Mouse (Mus musculus): ENCODE measurements around the gene Oaz2.
A peak's percentile ranks its signal among the peaks of the same experiment; 100 is the strongest.
"Not testable (repeated sequence)": the region's sequence is repeated elsewhere in the genome, so short reads cannot be mapped to it uniquely, and the experiment has no call there.

Gene Oaz2

DNA sequence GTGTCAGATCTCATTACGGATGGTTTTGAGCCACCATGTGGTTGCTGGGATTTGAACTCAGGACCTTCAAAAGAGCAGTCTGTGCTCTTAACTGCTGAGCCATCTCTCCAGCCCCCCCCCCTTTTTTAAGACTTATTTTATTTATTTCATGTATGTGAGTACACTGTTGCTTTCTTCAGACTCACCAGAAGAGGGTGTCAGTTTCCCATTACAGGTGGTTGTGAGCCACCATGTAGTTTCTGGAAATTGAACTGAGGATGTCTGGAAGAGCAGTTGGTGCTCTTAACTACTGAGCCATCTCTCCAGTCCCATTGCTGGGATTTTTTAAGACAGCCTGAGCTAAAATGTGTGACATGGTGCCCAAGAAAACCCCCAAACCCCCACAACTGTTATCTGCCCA is 15.8 kb upstream of the Oaz2 start:
- not testable (repeated sequence) for DNase-seq (ENCODE audit: low spot score)

DNA sequence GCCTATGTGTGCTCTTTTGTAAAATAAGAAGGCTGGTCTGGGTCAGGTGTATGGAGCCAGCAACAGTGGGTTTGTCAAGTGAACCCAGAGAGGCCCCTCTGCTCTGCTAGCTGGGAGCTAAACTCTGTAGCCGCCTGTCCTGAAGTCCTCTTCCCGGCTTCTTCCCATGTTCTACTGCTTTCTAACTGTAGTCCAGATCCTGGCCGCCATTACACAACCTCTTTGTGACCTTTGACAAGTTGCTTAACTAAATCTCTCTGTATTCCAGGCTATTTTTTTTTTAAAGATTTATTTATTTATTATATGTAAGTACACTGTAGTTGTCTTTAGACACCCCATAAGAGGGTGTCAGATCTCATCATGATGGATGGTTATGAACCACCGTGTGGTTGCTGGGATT is 14.1 kb upstream of the Oaz2 start:
- no peak for DNase-seq (ENCODE audit: low spot score)

DNA sequence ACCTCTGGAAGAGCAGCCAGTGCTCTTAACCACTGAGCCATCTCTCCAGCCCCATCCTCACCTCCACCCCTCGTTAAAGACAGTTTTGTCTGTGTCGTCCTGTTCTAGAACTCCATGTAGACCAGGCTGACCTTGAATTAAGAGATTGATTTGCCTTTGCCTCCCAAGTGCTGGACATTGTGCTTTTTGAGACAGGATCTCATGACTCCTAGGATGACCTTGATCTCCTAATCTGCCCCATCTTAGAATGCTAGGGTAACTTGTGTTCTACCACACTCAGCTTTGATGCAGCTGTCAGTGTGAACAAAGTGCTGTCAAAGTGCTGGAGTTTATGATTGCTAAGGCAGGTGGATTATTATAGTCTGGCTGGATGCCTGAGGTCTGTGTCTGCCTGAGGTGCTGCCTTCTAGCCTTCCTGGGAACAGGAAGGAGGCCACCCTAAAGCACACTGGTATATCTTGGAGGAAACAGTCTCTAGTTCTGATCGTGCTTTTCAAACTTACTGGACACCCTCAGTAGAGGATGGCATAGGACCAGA is 13.0 kb upstream of the Oaz2 start:
- no peak for DNase-seq (ENCODE audit: low spot score)

DNA sequence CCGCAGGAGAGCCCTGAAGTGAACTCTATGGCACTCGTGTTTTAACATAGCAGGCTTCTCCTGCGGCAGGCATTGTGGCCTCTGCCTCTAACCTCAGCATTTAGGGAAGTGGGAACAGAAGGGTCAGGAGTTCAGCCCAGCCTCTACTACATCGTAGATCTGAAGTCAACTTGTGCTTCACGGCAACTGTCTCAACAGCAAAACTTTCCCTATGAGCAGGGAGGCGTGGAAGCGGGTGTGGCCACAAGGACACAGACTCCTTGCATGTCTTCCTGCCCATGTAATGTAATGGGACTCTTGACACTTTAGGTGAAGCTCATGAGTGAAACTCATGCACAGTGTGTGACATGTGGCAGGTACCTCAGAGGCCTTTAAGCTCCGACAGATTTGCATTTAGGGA is 12.3 kb upstream of the Oaz2 start:
- DNase-seq (ENCODE audit: low spot score) = no peak

DNA sequence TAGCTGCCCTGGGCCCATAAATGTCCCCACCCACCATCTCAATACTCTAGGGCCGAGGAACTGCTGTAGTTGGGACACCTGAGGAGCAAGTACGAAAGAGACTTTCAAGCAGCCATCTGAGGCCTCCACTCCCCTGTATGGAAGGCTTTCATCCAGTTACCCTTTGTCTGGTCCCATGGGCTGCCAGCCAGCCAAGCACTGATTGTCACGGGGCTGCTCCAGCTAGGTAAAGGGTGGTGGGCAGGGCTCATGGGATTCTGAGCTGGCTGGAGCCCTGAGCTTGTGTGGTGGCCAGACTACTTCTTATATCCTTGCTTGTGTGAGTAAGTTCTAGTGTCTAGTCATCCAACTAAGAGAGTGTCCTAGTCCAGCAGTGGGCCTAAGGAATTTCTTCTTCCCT is 10.6 kb upstream of the Oaz2 start:
- no peak for DNase-seq (ENCODE audit: low spot score)

DNA sequence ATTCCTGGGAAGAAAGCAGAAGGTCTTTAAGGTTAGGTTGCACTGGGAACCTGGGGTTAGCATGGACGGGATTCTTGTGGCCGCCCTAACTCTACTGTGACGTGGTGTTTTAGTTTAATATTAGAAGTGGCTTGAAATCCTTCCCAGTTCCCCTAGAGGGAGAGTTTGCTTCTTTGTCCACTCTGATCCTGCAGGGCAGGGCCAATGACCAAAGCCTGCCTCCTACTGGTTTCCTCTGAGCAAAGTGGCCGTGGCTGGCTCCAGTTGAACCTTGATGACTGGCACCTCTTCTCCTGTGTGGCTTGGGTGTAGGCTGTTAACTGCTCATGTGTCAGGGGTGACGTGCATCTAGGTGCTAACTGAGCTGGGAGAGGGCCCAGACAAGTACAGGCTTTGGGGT is 6.8 kb upstream of the Oaz2 start:
- no peak for DNase-seq (ENCODE audit: low spot score)

DNA sequence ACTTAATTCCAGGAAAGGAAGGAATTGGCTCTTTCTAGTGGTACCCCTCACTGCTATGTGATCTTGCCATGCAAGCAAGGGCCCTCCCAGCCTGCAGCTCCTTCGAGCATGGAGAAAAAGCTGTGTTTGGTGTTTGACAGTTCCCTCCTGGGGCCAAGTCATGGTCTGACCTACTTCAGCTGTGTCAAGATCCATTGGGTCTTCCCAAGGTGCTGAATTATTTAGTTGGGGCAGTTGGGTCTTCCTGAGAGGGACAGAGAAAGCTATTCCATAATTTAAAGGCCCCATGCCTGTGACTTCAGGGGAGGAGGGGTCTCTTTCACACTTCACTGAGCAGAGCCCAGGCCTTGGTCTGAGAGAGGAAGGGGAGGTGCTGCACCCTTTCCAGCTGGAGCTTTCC is 6.3 kb upstream of the Oaz2 start:
- no peak for DNase-seq (ENCODE audit: low spot score)

DNA sequence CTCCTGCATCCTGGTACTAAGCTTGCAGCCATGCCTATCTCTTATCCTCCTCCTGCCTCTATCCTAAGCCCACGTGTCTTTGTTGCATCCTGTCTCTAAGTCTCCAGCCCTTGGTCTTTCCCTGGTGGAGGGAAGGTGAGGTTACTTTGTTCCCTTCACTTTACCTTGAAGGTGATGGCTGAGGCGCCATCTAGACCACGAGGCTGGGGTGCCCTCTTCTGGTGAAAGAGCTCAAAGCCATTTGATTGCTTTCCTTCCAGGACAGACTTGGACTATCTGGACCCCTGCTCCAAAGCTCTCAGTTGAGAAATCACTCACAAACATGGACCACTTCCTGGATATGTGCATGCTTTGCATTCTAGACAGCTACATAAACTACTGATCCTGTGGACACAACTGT is 3.6 kb upstream of the Oaz2 start:
- peak; percentile 64 for DNase-seq (ENCODE audit: low spot score)

DNA sequence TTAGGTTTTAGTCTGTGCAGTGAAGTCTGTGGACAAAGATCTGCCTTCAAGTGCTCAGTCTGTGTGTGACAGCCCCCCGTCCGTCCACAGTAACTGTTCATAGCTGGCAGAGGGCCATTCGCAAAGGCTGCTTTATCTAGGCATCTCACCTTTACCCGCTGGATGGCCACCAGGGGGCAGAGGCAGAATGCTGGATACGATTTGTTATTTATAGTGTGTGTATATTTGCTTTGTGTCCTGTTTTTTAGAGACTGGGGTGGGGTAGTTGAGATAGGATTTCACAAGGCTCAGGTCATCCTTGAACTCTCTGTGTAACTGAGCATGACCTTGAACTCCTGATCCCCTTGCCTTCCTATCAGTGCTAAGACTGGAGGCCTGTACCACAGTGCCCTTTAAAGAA is 1.8 kb upstream of the Oaz2 start:
- peak; percentile 58 for DNase-seq (ENCODE audit: low spot score)

DNA sequence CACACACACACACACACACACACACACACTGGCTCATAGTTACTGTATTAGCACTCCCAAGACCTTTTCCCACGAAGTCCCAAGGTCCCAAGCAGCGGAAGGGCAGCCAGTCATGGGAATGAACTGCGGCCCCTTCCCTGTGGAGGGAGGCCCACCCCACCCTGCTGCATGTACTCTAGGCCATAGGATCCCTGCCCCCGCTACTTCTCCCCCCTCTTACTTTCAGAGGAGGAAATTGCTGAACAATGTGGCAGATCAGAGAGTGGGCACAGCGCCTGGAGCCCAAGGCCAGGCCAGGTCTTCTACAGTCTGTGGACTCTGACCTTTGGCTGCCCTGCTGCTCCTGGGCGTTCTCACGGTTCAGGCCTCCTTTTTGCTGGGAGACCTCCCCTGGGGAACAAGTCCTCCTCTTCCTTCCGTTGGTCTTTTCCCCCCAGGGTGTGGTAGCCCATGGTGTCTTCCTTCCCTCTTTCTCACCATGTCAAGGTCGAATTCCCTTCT is 3.7 kb downstream of the Oaz2 start:
- peak; percentile 53 for DNase-seq (ENCODE audit: low spot score)

DNA sequence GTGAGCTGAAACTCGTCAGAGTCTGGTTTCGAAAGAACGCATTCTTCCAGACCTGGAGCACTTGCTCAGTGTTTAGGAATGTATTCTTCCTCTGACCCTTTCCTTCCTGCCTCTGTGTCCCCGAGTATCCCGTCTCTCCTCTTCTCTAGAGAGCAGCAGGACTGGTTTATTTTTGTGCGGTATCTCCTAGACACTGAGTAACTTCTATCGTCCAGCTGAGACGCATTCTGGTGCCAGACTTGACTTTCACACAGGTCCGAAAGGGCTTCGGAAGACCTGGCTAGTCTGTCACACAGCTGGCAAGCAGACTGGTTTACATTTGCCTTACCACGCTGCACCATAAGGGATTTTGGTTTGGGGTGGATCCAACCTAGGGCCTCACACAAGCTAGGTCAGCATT is 5.2 kb downstream of the Oaz2 start:
- DNase-seq (ENCODE audit: low spot score) = no peak

DNA sequence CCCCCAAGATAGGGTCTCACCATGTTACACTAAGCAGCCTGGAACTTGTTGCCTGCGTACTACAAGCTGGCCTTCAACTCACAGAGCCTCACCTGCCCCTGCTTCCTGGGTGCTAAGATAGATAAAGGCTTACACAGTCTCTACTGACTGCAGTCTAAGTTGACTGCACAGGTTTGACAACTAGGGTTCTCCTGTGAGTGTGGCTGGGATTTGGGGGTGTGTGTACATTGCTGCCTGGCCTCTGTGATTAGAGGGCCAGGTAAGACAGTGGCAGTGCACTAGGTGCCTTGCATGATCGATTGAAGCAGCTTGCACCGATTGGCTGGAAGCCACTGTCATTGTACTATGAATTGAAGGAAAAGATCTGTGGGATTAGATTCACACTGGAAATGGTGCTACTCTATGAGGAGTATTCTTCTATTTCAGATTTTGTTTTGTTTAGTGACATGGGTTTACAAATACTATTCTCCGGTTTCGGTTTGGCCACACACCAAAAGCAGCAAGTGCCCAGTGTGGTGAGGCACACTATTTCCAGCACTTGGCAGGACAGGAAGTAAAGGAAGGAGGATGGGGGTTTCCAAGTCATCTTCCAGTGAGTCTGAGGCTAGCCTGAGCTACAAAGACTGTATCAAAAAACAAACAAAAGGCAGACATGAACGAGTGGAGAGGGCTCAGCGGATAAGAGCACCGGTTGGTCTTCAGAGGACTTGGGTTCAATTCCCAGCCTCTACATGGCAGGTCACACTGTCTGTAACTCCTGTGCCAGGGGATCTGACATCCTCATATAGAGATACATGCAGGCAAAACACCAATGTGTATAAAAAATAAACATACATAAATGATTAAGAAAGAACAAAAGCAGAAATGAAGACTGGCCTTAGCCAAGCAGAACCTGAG is 7.9 kb downstream of the Oaz2 start:
- DNase-seq (ENCODE audit: low spot score) = no peak

DNA sequence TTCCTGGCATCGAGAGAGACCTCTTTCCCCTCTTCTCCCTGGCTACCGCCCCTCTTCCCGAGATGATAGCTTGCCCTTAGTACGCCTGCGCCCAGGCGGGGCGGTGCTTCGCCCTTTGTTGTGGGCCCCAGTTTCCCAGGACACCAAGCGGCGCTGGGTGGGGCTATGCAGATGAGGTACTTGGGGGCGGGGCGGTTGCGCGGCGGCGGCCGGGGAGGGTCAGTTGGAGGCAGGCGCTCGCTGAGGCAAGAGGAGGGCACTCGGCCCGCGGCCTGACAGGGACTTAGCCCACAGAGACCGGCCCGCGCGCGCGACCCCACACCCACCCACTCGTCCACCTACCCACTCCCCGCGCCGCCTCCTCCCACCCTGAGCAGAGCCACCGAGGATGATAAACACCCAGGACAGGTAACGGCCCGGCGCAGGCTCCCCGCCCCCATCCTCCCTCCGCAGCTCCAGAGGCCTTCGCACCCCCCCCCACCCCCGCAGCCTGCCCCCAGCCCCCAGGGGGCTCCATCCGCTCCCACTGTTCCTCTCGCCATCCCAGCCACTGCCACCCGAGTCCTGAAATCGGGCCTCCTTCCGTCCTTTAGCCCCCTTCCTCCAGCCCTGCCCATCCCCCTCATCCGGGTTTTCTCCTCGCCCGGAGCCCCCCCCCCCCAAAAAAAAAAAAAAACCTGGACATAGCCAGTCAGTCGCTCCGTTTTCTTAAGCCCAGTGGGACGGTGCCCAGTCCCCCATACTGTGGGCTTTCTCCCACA is 8.7 kb downstream of the Oaz2 start:
- DNase-seq (ENCODE audit: low spot score) = peak; percentile 98

DNA sequence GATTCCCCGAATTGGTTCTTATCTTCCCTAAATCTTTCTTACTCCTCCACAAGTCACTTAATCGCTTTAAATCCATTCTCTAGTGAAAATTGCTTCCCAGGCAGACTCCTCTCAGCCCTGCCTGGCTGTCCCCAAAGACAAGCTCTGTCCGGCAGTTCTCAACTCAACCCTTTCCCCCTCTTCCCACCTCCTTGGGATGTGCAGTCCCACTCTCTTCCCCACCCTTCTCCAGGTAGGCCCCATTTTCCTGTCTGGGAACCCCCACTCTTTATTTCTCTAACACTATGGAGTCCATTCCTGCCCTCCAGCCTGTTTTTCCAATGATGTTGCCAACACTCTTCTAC is 9.3 kb downstream of the Oaz2 start:
- DNase-seq (ENCODE audit: low spot score) = no peak

DNA sequence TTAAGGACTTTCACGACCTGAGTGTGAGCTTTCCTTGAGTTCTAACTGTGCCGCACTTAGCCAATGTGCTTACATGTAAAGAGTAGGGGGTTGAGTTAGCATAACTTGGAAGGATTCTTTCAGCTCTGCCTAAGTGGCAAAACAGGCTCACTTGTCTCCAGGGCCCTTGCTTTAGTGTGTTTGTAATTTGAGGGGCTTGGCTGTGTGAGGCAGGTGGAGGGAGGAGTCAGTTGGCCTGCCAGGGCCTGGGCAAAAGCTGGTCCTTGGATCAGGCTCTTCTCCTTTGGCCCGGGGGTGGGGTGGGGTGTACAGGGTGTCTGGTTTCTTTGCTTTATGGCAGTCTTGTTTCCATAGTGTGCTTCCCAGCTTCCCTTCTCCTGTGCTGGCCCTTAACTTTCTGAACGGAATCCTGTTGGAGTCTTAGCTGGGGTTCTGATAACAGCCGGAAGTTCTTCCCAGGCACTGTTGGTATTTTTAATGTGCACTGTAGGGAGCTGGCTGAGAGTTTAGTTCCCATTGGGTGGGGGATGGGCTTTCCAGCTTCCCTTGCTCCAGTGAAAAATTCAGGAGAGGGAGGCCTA is 11.5 kb downstream of the Oaz2 start:
- DNase-seq (ENCODE audit: low spot score) = peak; percentile 27

DNA sequence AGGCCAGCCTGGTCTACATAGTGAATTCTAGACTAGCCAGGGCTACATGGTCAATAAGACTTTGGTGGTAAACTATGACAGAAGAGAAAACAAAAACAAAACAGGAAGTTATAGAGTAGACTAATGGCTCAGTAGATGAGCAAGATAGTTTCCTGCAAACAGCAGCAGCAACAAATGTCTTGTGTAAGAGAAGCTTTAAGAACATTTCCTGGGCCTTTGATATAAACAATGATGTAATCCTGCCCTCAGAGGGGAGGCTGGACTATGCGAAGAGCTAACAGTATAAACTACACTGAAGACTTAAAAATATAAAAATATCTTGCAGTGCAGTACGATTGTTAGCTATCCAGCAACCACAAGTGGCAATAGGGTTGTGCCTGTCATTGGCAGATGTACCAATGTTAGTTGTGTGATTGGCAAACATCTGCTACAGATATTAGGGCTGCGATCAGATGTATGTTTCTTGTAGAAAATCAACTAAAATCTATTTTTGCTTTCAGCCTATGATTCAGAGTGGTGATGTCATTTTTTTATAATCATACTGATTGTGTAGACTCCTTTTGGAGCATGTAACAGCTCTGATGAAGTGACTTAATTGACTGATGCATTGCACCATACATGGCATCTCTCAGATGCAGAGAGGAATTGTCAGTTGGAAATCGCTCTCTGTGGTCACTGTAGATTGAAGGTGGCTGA is 13.3 kb downstream of the Oaz2 start:
- DNase-seq (ENCODE audit: low spot score) = no peak

DNA sequence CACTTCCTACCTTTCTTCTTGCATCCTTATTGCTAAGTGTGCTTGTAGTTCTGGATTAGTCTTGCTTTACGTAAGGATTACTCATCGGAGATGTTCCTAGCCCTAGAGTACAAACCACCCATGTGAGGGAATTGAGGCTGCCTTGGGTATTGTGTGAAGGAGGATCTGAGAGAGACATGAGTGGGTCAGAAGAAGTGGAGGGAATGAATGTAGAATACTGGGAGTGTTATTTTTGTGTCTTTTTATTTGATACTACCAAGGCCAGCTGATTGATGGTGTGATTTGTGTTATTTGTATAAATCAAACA is 13.8 kb downstream of the Oaz2 start:
- no peak for DNase-seq (ENCODE audit: low spot score)

DNA sequence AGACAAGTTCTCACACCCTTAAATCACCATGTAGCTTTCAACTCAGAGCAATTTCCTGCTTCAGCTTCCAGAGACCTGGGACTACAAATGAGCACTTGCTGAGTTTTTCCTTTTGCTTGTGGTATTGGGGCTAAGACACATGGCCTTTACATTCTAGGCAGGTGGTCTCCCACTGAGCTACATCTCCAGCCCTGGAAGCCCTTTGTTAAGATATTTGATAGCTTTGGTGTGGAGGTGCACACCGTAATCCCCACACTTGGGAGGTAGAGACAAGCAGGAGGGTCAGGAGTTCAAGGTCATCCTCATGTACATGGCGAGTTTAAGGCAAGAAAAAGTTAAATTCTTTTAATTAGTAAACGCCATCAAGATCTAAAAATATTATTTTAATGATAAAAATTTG is 14.4 kb downstream of the Oaz2 start:
- DNase-seq (ENCODE audit: low spot score) = no peak

DNA sequence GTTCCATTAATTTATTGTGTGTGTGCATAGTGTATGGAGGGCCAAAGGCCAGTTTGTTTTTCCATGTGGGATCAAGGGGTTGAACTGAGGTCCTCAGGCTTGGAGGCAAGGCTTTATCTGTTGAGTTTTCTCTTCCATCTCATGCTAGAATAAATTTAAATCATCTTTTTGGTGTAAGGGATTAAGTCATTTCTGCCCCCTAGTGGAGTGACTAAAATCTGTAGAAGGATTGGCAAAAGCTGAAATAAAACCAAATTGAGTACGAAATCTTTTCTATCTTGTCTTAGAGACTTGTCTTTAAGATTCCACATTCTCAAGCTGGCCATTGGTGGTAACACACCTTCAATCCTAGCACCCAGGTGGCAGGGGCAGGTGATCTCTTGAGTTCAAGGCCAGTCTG is 15.2 kb downstream of the Oaz2 start:
- DNase-seq (ENCODE audit: low spot score) = no peak

DNA sequence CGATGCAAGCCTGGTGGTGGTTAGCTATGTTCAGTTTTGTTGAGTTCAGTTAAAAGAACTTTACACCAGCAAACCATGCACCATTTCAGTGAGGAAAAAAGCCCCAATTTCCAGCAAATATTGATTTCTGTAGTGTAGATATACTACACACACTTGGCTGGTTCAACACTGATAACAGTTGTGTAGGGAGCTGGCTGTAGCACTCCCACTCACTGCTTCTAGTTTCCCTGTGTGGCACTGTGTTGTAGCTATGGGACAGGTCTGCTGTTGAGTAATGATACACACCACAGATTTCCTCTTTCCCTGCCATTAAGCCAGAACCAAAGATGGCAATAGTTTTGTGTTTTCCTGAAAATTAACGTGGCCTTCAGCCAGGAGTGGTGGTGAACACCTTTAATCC is 16.9 kb downstream of the Oaz2 start:
- no peak for DNase-seq (ENCODE audit: low spot score)

DNA sequence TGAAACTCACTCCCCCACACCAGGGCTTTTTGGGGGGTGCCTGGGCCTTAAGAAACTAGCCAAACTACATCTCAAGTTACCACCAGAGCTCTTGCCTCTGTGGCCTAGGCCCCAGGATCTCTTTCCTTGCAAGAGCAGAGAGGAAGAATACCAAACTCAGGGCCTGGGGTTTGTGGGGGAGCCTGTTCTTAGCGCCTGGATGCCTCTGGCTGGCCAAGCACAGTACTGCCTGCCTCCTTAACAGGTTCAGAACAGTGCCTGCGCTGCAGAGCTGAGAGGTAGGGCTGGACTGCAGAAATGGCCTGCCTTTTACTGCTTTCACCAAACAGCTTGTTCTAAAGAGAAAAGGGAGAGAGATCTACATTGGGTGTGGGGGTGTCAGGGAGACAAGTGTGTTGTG is 22.1 kb downstream of the Oaz2 start:
- not testable (repeated sequence) for DNase-seq (ENCODE audit: low spot score)

DNA sequence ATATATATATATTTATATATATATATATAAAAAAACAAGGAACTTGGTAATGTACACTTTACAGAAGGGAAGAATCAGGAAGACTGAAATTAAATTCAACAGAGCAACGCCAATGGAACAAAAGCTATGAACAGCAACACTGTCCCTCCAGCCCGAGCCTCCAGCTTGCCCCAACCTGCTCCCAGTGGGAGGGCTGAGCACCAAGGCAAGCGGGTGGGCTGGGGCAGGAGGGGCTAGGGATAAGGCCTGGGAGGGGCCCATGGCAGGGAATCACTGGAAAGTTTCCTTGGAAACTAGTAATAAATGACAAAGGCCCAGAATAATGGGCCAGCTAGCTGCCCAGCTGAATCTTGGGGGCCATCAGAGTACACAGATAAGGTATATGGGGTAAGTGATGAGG is 24.7 kb downstream of the Oaz2 start:
- DNase-seq (ENCODE audit: low spot score) = no peak
